Mouse (Mus musculus) ES-E14 (cell line): ENCODE results near the gene Sprn.

ENCODE experiments used
- CHD2 ChIP-seq: IDR thresholded peaks from 2 replicates; pipeline ENCODE4 v1.6.1; 2014; ENCODE audit warnings: mild to moderate bottlenecking, low read depth, low read length, inconsistent platforms
- HCFC1 ChIP-seq: IDR thresholded peaks from 2 replicates; pipeline ENCODE4 v1.6.1; 2012; ENCODE audit warnings: low read length, inconsistent platforms, borderline replicate concordance; ENCODE audit not compliant: insufficient read depth
- MAFK ChIP-seq: IDR thresholded peaks from 2 replicates; pipeline ENCODE4 v1.6.1; 2014; ENCODE audit warnings: mild to moderate bottlenecking, low read depth, low read length, inconsistent platforms; ENCODE audit not compliant: insufficient read depth
- ZC3H11A ChIP-seq: IDR thresholded peaks from 2 replicates; pipeline ENCODE4 v1.6.1; 2012; ENCODE audit warnings: low read depth, mild to moderate bottlenecking, inconsistent platforms, low read length, borderline replicate concordance
- ZNF384 ChIP-seq: IDR thresholded peaks from 2 replicates; pipeline ENCODE4 v1.6.1; 2012; ENCODE audit warnings: low read depth, low read length, inconsistent platforms

DNA sequence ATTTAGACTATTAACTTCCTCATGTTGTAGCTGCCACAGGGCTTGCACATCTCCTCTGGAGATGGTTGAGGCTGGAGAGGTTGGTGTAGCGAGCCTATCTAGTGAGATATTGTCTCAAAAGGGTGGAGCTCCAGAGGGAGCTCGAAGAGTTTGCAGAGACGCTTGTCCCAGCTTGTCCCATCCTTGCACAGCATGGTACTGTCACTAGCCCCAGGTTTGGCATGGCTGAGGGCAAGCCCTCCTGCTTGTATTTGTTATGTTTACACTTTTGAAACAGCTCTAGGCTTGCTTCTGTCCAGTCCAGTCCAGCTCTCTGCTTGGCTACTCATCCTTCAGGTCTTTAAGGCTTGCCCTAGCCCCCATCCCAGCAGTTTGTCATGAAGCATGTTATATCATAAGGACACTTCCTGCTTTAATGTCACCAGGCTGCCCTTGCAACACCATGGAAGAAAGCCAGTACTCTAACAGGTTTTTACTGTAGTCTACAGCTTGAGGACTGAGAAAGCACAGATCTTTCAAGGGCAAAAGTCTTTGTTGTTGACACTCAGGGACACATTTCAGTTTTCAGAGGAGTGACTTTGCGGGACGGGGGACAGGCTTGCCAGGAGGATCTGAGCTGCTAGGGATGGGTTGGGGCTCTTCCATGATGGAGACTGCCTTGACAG lies 19.4 kb downstream of the Sprn start:
- TF ChIP-seq ZC3H11A, result no peak
- no peak for TF ChIP-seq MAFK
- TF ChIP-seq CHD2, result no peak
- TF ChIP-seq ZNF384, result no peak
- TF ChIP-seq HCFC1, result no peak
